Mouse (Mus musculus) megakaryocyte, embryonic 14.5 days (primary cell): ENCODE data around the gene S100a3.

ENCODE experiments used
- FLI1 ChIP-seq: IDR thresholded peaks from 2 replicates; pipeline ENCODE4 v1.6.1; 2012; ENCODE audit warnings: low read length, inconsistent platforms, mixed read lengths
- GATA1 ChIP-seq: IDR thresholded peaks from 3 replicates; pipeline ENCODE4 v1.6.1; 2012; ENCODE audit warnings: mixed read lengths, low read length, inconsistent platforms, borderline replicate concordance

- TF ChIP-seq GATA1 (no peak), FLI1 (no peak)
Measured at GRCm38 (mm10) chr3:90625496-90625895, 65.1 kb downstream of the S100a3 start.
